Mouse (Mus musculus) gastrocnemius, adult 2 months (tissue): ENCODE measurements around the gene Cd47. TPM values are rescaled to one million over a fixed set of nuclear protein-coding genes. Genes with fewer than 3 reads are reported as not detected.

ENCODE experiments used
- DNase-seq: peaks from one replicate; pipeline ENCODE4 v3.0.0; 2022
- H3K27ac ChIP-seq: fragments of 200-600 bp; 2 replicates; pipeline ENCODE4 v1.8.1; 2022; ENCODE audit warnings: mild to moderate bottlenecking
- H3K4me3 ChIP-seq: fragments of 200-600 bp; 2 replicates; pipeline ENCODE4 v1.8.1; 2022; ENCODE audit warnings: mild to moderate bottlenecking, moderate library complexity
- CTCF ChIP-seq: fragments of 200-600 bp; IDR thresholded peaks from 2 replicates; pipeline ENCODE4 v1.8.1; 2022; ENCODE audit warnings: antibody characterized with exemption, mild to moderate bottlenecking, moderate library complexity
- intact Hi-C: fragments of 180-260 bp; cut with DNase I; formaldehyde crosslinking; loops from one replicate; pipeline ENCODE4 v1.15.1; 2025
- total RNA-seq, 2 experiments: library from RNA; stranded (reverse); gene quantifications; 2 replicates each; pipeline ENCODE4 v1.2.3; 2021

Cd47 gene
- total RNA-seq, 2 experiments from 2014 or later: 24.0 to 29.3 TPM

GRCm38 (mm10) chr16:49873918-49874317 lies 73.6 kb downstream of the Cd47 start:
- intact Hi-C loops: no loop called here
- no peak overlapping the region for H3K27ac ChIP-seq
- no peak for TF ChIP-seq CTCF
- no peak overlapping the region for H3K4me3 ChIP-seq
- no peak for DNase-seq

- no peak for DNase-seq
- Histone ChIP-seq H3K27ac (no peak overlapping the region), H3K4me3 (no peak overlapping the region)
- TF ChIP-seq CTCF: no peak
- intact Hi-C loops: no loop called here
Measured at GRCm38 (mm10) chr16:49874546-49874945, 74.2 kb downstream of the Cd47 start.

- Histone ChIP-seq H3K4me3 (no peak overlapping the region), H3K27ac (no peak overlapping the region)
- intact Hi-C loops: no loop called here
- TF ChIP-seq CTCF: no peak
- DNase-seq: no peak
Measured at GRCm38 (mm10) chr16:49876291-49877030, 76.1 kb downstream of the Cd47 start.

- H3K27ac ChIP-seq: no peak overlapping the region
- DNase-seq: no peak
- intact Hi-C loops: no loop called here
- H3K4me3 ChIP-seq: no peak overlapping the region
- no peak for TF ChIP-seq CTCF
Measured at GRCm38 (mm10) chr16:49877243-49877642, 76.9 kb downstream of the Cd47 start.

GRCm38 (mm10) chr16:49878051-49878450 lies 77.7 kb downstream of the Cd47 start:
- no peak for TF ChIP-seq CTCF
- intact Hi-C loops: no loop called here
- Histone ChIP-seq H3K27ac (no peak overlapping the region), H3K4me3 (no peak overlapping the region)
- DNase-seq: no peak

GRCm38 (mm10) chr16:49886403-49887066 lies 86.2 kb downstream of the Cd47 start:
- DNase-seq: no peak
- no peak for TF ChIP-seq CTCF
- Histone ChIP-seq H3K27ac (no peak overlapping the region), H3K4me3 (no peak overlapping the region)
- intact Hi-C loops: no loop called here

GRCm38 (mm10) chr16:49887290-49887689 lies 87.0 kb downstream of the Cd47 start:
- no peak overlapping the region for H3K27ac ChIP-seq
- no peak overlapping the region for H3K4me3 ChIP-seq
- intact Hi-C loops: no loop called here
- no peak for DNase-seq
- no peak for TF ChIP-seq CTCF

- Histone ChIP-seq H3K27ac (peak overlapping the region; percentile 38; the same call in 1 of the 2 replicates), H3K4me3 (peak overlapping the region; percentile 15; the same call in 1 of the 2 replicates)
- TF ChIP-seq CTCF: no peak
- DNase-seq: peak; percentile 51
- intact Hi-C loops: no loop called here
Measured at GRCm38 (mm10) chr16:49887811-49888564, 87.7 kb downstream of the Cd47 start.

GRCm38 (mm10) chr16:49889031-49889655 lies 88.8 kb downstream of the Cd47 start:
- no peak for TF ChIP-seq CTCF
- no peak overlapping the region for H3K4me3 ChIP-seq
- intact Hi-C loops: no loop called here

GRCm38 (mm10) chr16:49892252-49892651 lies 91.9 kb downstream of the Cd47 start:
- DNase-seq: no peak
- intact Hi-C loops: loop anchor here (5.0 kb wide), 1 partner anchor 35 kb away; no protein-coding TSS in a partner anchor
- TF ChIP-seq CTCF: no peak
- H3K27ac ChIP-seq: no peak overlapping the region
- H3K4me3 ChIP-seq: no peak overlapping the region

More at GRCm38 (mm10) chr16:49889031-49889655, 88.8 kb downstream of the Cd47 start:
- DNase-seq: no peak
- no peak overlapping the region for H3K27ac ChIP-seq

GRCm38 (mm10) chr16:49892945-49893344 lies 92.6 kb downstream of the Cd47 start:
- Histone ChIP-seq H3K4me3 (no peak overlapping the region), H3K27ac (no peak overlapping the region)
- intact Hi-C loops: loop anchor here (5.0 kb wide), 1 partner anchor 36 kb away; no protein-coding TSS in a partner anchor
- peak; percentile 50 for TF ChIP-seq CTCF
- no peak for DNase-seq

- H3K4me3 ChIP-seq: no peak overlapping the region
- no peak overlapping the region for H3K27ac ChIP-seq
- no peak for DNase-seq
- intact Hi-C loops: loop anchor here (5.0 kb wide), 1 partner anchor 37 kb away; no protein-coding TSS in a partner anchor
- TF ChIP-seq CTCF: no peak
Measured at GRCm38 (mm10) chr16:49894624-49895023, 94.3 kb downstream of the Cd47 start.
